ENCODE assay signal across 8 mouse cellular contexts in genomic region chr2:38668802-38669580, GRCm38 (mm10). TPM values are rescaled to one million over a fixed set of nuclear protein-coding genes. Genes with fewer than 3 reads are reported as not detected.
DNase-seq lines count a peak whose midpoint lies in the region; ATAC-seq lines count a peak whose summit lies in the region.

No protein-coding gene starts in this region.

- H3K9me3 ChIP-seq in heart, embryonic 16.5 days (replicated peaks; ENCODE audit: control insufficient read depth, low read length) = no peaks in the 10 kb centered on the region
- no peaks in the 10 kb centered on the region for H3K9me3 ChIP-seq in forebrain, embryonic 13.5 days (replicated peaks)

- 14% methylated on average over 17 of the region's 17 CpGs for WGBS in heart, embryonic 16.5 days
- 10% methylated on average over 17 of the region's 17 CpGs for WGBS in forebrain, embryonic 13.5 days

- no peak overlapping the region for H3K9ac ChIP-seq in heart, embryonic 16.5 days (ENCODE audit: low read length)
- H3K9ac ChIP-seq in forebrain, embryonic 13.5 days = no peak overlapping the region

- no peaks in the 10 kb centered on the region for H3K36me3 ChIP-seq in heart, embryonic 16.5 days (ENCODE audit: control insufficient read depth, insufficient read depth)
- H3K36me3 ChIP-seq in forebrain, embryonic 13.5 days (ENCODE audit: poor library complexity, severe bottlenecking) = no peaks in the 10 kb centered on the region

- H3K4me3 ChIP-seq in heart, embryonic 16.5 days (ENCODE audit: low read length) = no peak overlapping the region
- H3K4me3 ChIP-seq in forebrain, embryonic 13.5 days = no peak overlapping the region

- H3K4me1 ChIP-seq in heart, embryonic 16.5 days (ENCODE audit: control insufficient read depth, insufficient read depth, low read length) = no peaks in the 10 kb centered on the region
- 0 out of 2 replicates have a peak, but pooled peaks cover 4% of the 10 kb centered on the region for H3K4me1 ChIP-seq in forebrain, embryonic 13.5 days

- peak overlapping the region; percentile 8; the same call in 1 of the 2 replicates for H3K4me2 ChIP-seq in heart, embryonic 16.5 days (ENCODE audit: low read depth, low read length)
- peak overlapping the region; percentile 36 for H3K4me2 ChIP-seq in forebrain, embryonic 13.5 days

- H3K27ac ChIP-seq in heart, embryonic 16.5 days (ENCODE audit: low read length) = no peak overlapping the region
- H3K27ac ChIP-seq in forebrain, embryonic 13.5 days = no peak overlapping the region

- peaks cover 18% of the 10 kb centered on the region for H3K27me3 ChIP-seq in heart, embryonic 16.5 days (ENCODE audit: control insufficient read depth, insufficient read depth, low read length)
- H3K27me3 ChIP-seq in forebrain, embryonic 13.5 days = peaks cover 7% of the 10 kb centered on the region; the same call in 1 of the 2 replicates

- no peak for DNase-seq in heart, adult 8-10 months (ENCODE audit: low spot score)
- peak; percentile 61 for DNase-seq in kidney, postnatal 10 days
- peak; percentile 37 for DNase-seq in mesoderm, embryonic 11.5 days (ENCODE audit: low read depth, low spot score)
- no peak for DNase-seq in right cerebral cortex, postnatal 14 days
- DNase-seq in Muller cell, postnatal 12 days (ENCODE audit: inconsistent ontology term) = no peak
- DNase-seq in gastrocnemius, postnatal 10 days = no peak

- peak; percentile 49; the same call in 1 of the 2 replicates for ATAC-seq in heart, embryonic 16.5 days (replicated peaks; ENCODE audit: extremely low read depth, insufficient read depth, low FRiP score)
- peak; percentile 67; the same call in 1 of the 2 replicates for ATAC-seq in forebrain, embryonic 13.5 days

RNA-seq across cellular contexts. Expression of gene Psmb7, which starts 25.1 kb away (rescaled TPM):
- 214 and 217 TPM in 2 replicates for polyA plus RNA-seq in heart, embryonic 16.5 days (2015; fragmentation: Nextera tagmentation; extraction: Ambion mirVana)
- total RNA-seq in heart, adult 8-10 months (2022) = 100 to 1,000 TPM; 221 to 264 (median 236) TPM
- polyA plus RNA-seq in forebrain, embryonic 13.5 days (2015; fragmentation: Nextera tagmentation; extraction: Ambion mirVana) = 348 and 354 TPM in 2 replicates
- 100 to 1,000 TPM; 278 to 306 TPM for total RNA-seq in gastrocnemius, postnatal 10 days (2021)

RNA-seq across cellular contexts. Expression of gene Nr5a1, which starts 45.4 kb away (rescaled TPM):
- polyA plus RNA-seq in heart, embryonic 16.5 days (2015; fragmentation: Nextera tagmentation; extraction: Ambion mirVana) = not detected in 2 replicates
- not detected for total RNA-seq in heart, adult 8-10 months (2022)
- 1.4 and 2.4 TPM in 2 replicates for polyA plus RNA-seq in forebrain, embryonic 13.5 days (2015; fragmentation: Nextera tagmentation; extraction: Ambion mirVana)
- not detected for total RNA-seq in gastrocnemius, postnatal 10 days (2021)

Comparison
In these comparisons a context has a peak if more than half of its experiments do, and no peak if none do; other contexts are left out.
1. DNase-seq: peak in kidney, postnatal 10 days (single experiment) and mesoderm, embryonic 11.5 days (single experiment); none in heart, adult 8-10 months (single experiment), right cerebral cortex, postnatal 14 days (single experiment), Muller cell, postnatal 12 days (single experiment) and gastrocnemius, postnatal 10 days (single experiment).